Mouse (Mus musculus): ENCODE results near the gene Ubash3a. TPM values are rescaled to one million over a fixed set of nuclear protein-coding genes. Genes with fewer than 3 reads are reported as not detected.

The Ubash3a gene
- polyA plus RNA-seq, 1 experiment from 2014 or later = not detected

DNA sequence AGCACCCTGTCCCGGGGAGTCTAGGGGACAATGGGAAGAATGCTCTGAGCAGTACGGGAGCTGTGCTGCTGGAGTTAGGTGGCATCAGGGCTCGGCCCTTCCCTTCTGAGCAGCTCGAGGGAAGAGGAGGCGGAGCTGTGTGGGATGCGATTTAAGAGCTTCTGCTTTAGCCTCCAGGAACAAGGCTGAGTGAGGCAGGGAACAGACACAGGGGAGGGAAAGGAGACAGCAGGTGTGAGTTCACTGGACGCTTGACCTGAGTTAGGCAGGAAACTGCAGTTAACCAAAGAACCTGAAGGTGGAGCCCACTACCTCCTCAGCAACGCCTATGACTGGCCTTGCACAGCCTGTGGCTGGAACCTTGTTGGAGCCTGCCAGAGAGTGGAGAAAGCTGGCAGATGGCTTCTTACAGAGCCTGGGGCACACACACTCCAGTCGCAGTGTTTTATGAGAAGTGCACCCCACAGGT lies 46.8 kb downstream of the Ubash3a start:
- no peak overlapping the region for H3K9ac ChIP-seq (ENCODE audit: low read depth, low read length)
- no peaks in the 10 kb centered on the region for H3K36me3 ChIP-seq (ENCODE audit: control insufficient read depth, insufficient read depth)
- no peaks in the 10 kb centered on the region for H3K4me1 ChIP-seq (replicated peaks; ENCODE audit: control insufficient read depth, insufficient read depth, low read length)
- ATAC-seq = peak; percentile 64; the same call in 1 of the 2 replicates
- H3K4me3 ChIP-seq (ENCODE audit: low read depth, low read length) = no peak overlapping the region
- WGBS = 17% methylated on average over 9 of the region's 9 CpGs
- H3K4me2 ChIP-seq (replicated peaks; ENCODE audit: low read depth) = no peak overlapping the region
- TF ChIP-seq CTCF (IDR thresholded peaks at IDR 0.05; ENCODE audit: low read depth) = peak; percentile 90
- no peaks in the 10 kb centered on the region for H3K27me3 ChIP-seq (replicated peaks; ENCODE audit: control insufficient read depth, insufficient read depth, low read length)
- H3K27ac ChIP-seq (ENCODE audit: low read depth, low read length) = no peak overlapping the region
- H3K9me3 ChIP-seq (ENCODE audit: control insufficient read depth) = no peaks in the 10 kb centered on the region

DNA sequence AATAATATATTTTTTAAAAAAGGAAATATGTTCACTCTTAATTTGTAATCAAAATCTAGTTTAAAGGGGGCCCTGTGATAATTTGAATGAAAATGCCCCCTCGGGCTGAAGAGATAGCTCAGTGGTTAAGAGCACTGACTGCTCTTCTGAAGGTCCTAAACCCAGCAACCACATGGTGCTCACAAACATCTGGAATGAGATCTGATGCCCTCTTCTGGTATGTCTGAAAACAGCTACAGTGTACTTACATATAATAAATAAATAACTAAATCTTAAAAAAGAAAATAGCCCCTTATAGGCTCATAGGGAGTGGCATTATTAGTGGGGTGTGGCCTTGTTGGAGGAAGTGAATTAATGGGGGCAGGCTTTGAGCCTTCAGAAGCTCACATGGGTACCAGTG lies 49.5 kb downstream of the Ubash3a start:
- no peak overlapping the region for H3K9ac ChIP-seq (ENCODE audit: low read depth, low read length)
- no peaks in the 10 kb centered on the region for H3K36me3 ChIP-seq (ENCODE audit: control insufficient read depth, insufficient read depth)
- H3K4me2 ChIP-seq (replicated peaks; ENCODE audit: low read depth) = no peak overlapping the region
- H3K27me3 ChIP-seq (replicated peaks; ENCODE audit: control insufficient read depth, insufficient read depth, low read length) = no peaks in the 10 kb centered on the region
- WGBS = 82% methylated on average over 1 of the region's 1 CpGs
- no peaks in the 10 kb centered on the region for H3K4me1 ChIP-seq (replicated peaks; ENCODE audit: control insufficient read depth, insufficient read depth, low read length)
- H3K4me3 ChIP-seq (ENCODE audit: low read depth, low read length) = no peak overlapping the region
- H3K27ac ChIP-seq (ENCODE audit: low read depth, low read length) = no peak overlapping the region
- H3K9me3 ChIP-seq (ENCODE audit: control insufficient read depth) = no peaks in the 10 kb centered on the region
- no peak for ATAC-seq
- TF ChIP-seq CTCF (IDR thresholded peaks at IDR 0.05; ENCODE audit: low read depth) = peak; percentile 32; the same call in 1 of the 2 replicates

DNA sequence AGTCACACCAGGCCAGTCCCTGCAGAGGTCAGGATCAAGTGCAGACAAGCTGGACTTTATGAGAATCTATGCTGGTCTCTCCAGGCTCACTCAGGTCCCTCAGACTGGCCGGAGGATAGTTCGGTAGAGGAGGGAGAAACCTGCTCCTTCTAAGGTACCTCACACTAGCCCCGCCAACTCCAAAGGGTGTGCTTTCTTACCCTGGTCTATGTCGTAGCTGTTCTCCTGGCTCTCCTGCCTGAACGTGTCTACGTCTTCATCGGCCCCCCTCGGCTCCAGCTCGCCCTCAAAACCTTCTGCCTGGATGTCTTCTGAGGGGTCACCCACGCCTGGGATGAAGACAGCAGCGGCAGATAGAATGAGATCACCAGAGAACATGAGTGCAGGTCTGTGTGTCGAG lies 50.2 kb downstream of the Ubash3a start:
- Histone ChIP-seq H3K4me1 (replicated peaks; ENCODE audit: control insufficient read depth, insufficient read depth, low read length) (no peaks in the 10 kb centered on the region), H3K27ac (ENCODE audit: low read depth, low read length) (no peak overlapping the region), H3K9ac (ENCODE audit: low read depth, low read length) (no peak overlapping the region), H3K9me3 (ENCODE audit: control insufficient read depth) (no peaks in the 10 kb centered on the region), H3K4me2 (replicated peaks; ENCODE audit: low read depth) (no peak overlapping the region), H3K4me3 (ENCODE audit: low read depth, low read length) (no peak overlapping the region), H3K36me3 (ENCODE audit: control insufficient read depth, insufficient read depth) (no peaks in the 10 kb centered on the region), H3K27me3 (replicated peaks; ENCODE audit: control insufficient read depth, insufficient read depth, low read length) (no peaks in the 10 kb centered on the region)
- no peak for ATAC-seq
- no peak for TF ChIP-seq CTCF (IDR thresholded peaks at IDR 0.05; ENCODE audit: low read depth)
- WGBS = 90% methylated on average over 12 of the region's 12 CpGs

DNA sequence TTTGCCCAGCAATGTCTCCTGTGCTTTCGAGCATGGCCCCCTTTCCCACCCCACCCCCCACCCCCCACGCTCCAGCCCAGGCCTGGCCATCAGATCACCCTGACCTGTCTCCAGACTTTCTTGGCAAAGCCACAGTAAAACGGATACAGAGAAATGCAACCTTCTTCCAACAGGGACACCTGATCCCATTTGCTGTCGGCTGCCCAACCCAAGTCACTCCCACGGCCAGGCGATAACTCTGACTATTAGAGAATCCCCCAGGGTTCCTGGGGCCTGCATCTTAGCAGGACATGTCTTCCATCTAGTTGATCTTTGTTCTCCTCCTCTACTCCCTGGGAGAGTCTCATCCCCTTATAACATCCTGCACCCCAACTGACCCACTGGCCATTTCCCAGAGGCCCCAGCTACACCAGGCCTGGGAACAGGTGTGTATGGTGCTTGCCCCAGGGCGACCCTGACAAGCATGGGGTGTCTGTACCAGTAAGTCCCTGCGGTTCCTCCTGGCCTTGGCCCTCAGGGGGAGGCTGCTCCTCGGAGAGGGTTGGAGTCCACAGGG lies 50.7 kb downstream of the Ubash3a start:
- ATAC-seq = no peak
- H3K9ac ChIP-seq (ENCODE audit: low read depth, low read length) = no peak overlapping the region
- no peak overlapping the region for H3K27ac ChIP-seq (ENCODE audit: low read depth, low read length)
- H3K4me3 ChIP-seq (ENCODE audit: low read depth, low read length) = no peak overlapping the region
- no peaks in the 10 kb centered on the region for H3K36me3 ChIP-seq (ENCODE audit: control insufficient read depth, insufficient read depth)
- H3K27me3 ChIP-seq (replicated peaks; ENCODE audit: control insufficient read depth, insufficient read depth, low read length) = no peaks in the 10 kb centered on the region
- no peaks in the 10 kb centered on the region for H3K9me3 ChIP-seq (ENCODE audit: control insufficient read depth)
- no peak overlapping the region for H3K4me2 ChIP-seq (replicated peaks; ENCODE audit: low read depth)
- WGBS = 91% methylated on average over 9 of the region's 9 CpGs
- no peaks in the 10 kb centered on the region for H3K4me1 ChIP-seq (replicated peaks; ENCODE audit: control insufficient read depth, insufficient read depth, low read length)
- TF ChIP-seq CTCF (IDR thresholded peaks at IDR 0.05; ENCODE audit: low read depth) = no peak

DNA sequence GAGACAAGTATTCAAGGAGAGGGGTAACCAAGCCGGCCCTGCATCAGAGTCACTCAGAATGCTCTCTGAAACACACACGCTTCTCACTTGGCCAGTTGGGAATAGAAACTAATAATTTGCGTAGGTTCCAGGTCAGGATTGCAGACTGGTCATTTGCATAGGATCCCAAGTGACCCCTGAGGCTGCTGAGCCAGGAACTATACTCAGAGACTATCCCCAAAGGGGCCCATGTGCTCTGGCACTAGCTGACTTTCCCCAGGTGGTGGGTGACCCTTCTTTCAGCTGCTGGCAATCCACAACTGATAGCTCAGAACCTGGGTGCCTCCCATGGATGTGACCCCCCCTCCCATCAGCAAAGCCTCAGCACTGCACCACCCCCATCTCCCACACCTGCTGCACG lies 51.5 kb downstream of the Ubash3a start:
- Histone ChIP-seq H3K27me3 (replicated peaks; ENCODE audit: control insufficient read depth, insufficient read depth, low read length) (no peaks in the 10 kb centered on the region), H3K9me3 (ENCODE audit: control insufficient read depth) (no peaks in the 10 kb centered on the region), H3K4me3 (ENCODE audit: low read depth, low read length) (no peak overlapping the region), H3K4me2 (replicated peaks; ENCODE audit: low read depth) (no peak overlapping the region), H3K36me3 (ENCODE audit: control insufficient read depth, insufficient read depth) (no peaks in the 10 kb centered on the region), H3K4me1 (replicated peaks; ENCODE audit: control insufficient read depth, insufficient read depth, low read length) (no peaks in the 10 kb centered on the region), H3K27ac (ENCODE audit: low read depth, low read length) (no peak overlapping the region), H3K9ac (ENCODE audit: low read depth, low read length) (no peak overlapping the region)
- WGBS = 88% methylated on average over 4 of the region's 4 CpGs
- no peak for ATAC-seq
- no peak for TF ChIP-seq CTCF (IDR thresholded peaks at IDR 0.05; ENCODE audit: low read depth)

DNA sequence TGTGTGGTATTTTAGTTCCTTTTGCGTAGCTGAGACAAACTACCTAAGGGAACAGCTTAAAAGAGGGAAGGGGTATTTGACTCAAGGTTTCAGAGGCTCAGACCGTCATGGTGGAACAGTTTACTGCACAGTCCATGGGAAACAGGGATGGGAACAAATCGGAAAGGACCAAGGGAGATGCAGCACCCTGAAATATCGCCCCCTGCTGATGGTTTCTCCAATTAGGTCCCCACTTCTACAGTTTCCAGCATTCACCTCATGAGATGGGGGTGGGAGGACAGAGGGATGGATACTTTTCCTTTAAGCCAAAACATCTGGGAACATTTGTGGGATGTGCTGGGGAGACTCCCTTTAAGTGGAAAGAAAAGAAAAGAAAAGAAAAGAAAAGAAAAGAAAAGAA lies 52.2 kb downstream of the Ubash3a start:
- WGBS = 77% methylated on average over 4 of the region's 4 CpGs
- no peak overlapping the region for H3K27ac ChIP-seq (ENCODE audit: low read depth, low read length)
- H3K4me2 ChIP-seq (replicated peaks; ENCODE audit: low read depth) = no peak overlapping the region
- H3K4me3 ChIP-seq (ENCODE audit: low read depth, low read length) = no peak overlapping the region
- H3K27me3 ChIP-seq (replicated peaks; ENCODE audit: control insufficient read depth, insufficient read depth, low read length) = no peaks in the 10 kb centered on the region
- no peaks in the 10 kb centered on the region for H3K36me3 ChIP-seq (ENCODE audit: control insufficient read depth, insufficient read depth)
- ATAC-seq = no peak
- H3K9ac ChIP-seq (ENCODE audit: low read depth, low read length) = no peak overlapping the region
- TF ChIP-seq CTCF (IDR thresholded peaks at IDR 0.05; ENCODE audit: low read depth) = peak; percentile 51
- no peaks in the 10 kb centered on the region for H3K9me3 ChIP-seq (ENCODE audit: control insufficient read depth)
- no peaks in the 10 kb centered on the region for H3K4me1 ChIP-seq (replicated peaks; ENCODE audit: control insufficient read depth, insufficient read depth, low read length)

DNA sequence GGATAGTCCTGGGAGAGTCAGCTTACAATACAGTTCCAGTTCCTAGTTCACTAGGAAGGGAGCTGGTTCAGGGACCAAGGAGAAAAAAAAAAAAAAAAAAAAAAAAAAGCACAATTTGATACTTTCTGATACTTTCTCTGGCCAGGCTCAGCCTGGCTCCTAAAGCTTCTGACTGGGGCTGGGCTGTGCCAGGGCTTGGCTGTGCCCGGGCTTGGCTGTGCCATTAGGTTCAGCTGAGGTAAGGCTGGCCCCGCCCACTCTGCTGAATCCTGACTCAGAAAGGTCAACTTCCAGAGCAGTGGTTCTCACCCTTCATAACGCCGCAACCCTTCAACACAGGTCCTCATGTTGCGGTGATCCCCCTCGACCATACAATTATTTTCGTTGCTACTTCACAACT lies 52.8 kb downstream of the Ubash3a start:
- WGBS = 61% methylated on average over 7 of the region's 7 CpGs
- H3K4me3 ChIP-seq (ENCODE audit: low read depth, low read length) = no peak overlapping the region
- no peaks in the 10 kb centered on the region for H3K36me3 ChIP-seq (ENCODE audit: control insufficient read depth, insufficient read depth)
- H3K27me3 ChIP-seq (replicated peaks; ENCODE audit: control insufficient read depth, insufficient read depth, low read length) = no peaks in the 10 kb centered on the region
- H3K9ac ChIP-seq (ENCODE audit: low read depth, low read length) = no peak overlapping the region
- no peaks in the 10 kb centered on the region for H3K4me1 ChIP-seq (replicated peaks; ENCODE audit: control insufficient read depth, insufficient read depth, low read length)
- no peaks in the 10 kb centered on the region for H3K9me3 ChIP-seq (ENCODE audit: control insufficient read depth)
- no peak overlapping the region for H3K4me2 ChIP-seq (replicated peaks; ENCODE audit: low read depth)
- no peak for ATAC-seq
- no peak for TF ChIP-seq CTCF (IDR thresholded peaks at IDR 0.05; ENCODE audit: low read depth)
- no peak overlapping the region for H3K27ac ChIP-seq (ENCODE audit: low read depth, low read length)
